Mouse (Mus musculus): ENCODE results near the gene Gpr39.

Gpr39 gene

GRCm38 (mm10) chr1:125694338-125694737 lies 17.5 kb downstream of the Gpr39 start:
- DNase-seq (ENCODE audit: low spot score): no peak

GRCm38 (mm10) chr1:125701101-125701590 lies 24.4 kb downstream of the Gpr39 start:
- DNase-seq (ENCODE audit: low spot score): no peak

DNA sequence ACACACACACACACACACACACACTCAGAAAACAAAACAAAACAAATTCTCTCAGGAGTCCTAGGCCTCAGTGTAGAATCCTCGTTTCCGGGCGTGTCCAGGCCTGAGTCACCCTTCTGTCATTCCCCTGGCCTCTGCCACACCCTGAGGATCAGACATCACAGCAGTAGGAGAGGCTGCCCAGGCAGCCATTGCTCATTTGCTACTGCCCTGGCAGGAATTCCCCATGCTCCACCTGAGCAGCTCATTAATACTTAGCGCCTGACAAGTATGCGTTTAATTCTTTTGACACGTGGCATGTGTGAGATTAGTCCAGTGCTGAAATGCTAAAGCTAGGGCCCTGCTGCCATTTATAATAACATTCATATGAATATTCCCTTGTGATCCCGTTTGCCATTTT lies 25.0 kb downstream of the Gpr39 start:
- DNase-seq (ENCODE audit: low spot score): no peak

- no peak for DNase-seq (ENCODE audit: low spot score)
These were observed 25.5 kb downstream of the Gpr39 start for GRCm38 (mm10) chr1:125702326-125702725.

DNA sequence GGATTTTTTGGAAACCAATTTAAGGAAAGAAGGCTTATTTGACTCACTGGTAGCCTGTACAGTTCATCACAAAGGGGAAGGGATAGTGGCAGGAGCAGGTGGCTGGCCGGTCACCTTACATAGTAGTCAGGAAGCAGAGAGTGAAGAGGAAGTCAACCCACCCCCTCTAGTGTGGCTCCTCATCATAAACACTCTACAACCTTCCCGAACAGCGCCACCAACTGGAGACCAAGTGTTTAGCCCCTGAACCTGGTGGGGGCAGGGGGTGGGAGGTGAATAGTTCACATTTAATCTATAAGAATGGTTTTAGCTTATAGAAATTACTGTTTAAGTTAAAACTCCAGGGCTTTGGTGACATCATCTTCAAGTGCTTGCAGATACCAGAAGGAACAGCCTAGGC lies 28.6 kb downstream of the Gpr39 start:
- DNase-seq (ENCODE audit: low spot score): no peak

- no peak for DNase-seq (ENCODE audit: low spot score)
These were observed 38.5 kb downstream of the Gpr39 start for GRCm38 (mm10) chr1:125715286-125715685.

- DNase-seq (ENCODE audit: low spot score): no peak
These were observed 39.4 kb downstream of the Gpr39 start for GRCm38 (mm10) chr1:125716241-125716640.

DNA sequence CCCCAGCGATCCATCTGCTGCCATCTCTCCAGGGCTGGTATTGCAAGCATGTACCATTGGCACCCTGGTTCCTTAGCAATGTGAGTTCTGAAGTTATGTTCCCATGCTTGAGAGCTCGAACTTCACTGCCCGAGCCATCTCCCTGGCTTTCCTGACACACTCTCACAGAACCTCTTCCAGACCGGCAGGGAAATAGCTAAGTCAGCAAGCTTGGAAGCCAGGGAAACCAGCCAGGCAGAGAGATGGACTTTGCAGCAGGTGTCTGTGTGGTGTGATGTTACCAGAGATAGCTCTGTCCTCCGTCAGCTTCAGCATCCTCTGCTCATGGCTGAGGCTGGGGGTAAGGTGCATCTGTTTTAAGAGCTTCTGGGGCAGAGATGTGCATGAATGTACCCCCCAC lies 41.1 kb downstream of the Gpr39 start:
- DNase-seq (ENCODE audit: low spot score): no peak

DNA sequence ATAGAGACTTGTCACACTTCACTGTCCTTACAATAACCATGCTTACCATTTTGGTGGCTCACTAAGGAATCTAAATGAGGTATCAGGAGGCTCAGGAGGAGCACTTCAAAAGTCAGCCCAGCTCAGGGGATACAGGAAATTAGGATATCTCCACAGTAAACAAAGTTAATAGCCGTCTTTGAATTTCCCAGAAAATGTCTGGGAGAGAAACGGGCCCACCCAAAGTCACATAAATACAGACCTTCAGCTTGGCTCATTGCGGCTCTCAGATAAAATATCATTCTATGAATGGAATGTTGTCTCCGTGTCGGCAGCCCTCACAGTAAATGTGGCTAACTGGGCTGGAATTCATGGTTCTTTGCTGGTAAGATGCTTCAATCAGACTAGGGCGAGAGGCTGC lies 42.3 kb downstream of the Gpr39 start:
- no peak for DNase-seq (ENCODE audit: low spot score)

GRCm38 (mm10) chr1:125721104-125721758 lies 44.4 kb downstream of the Gpr39 start:
- DNase-seq (ENCODE audit: low spot score): no peak

- no peak for DNase-seq (ENCODE audit: low spot score)
These were observed 47.5 kb downstream of the Gpr39 start for GRCm38 (mm10) chr1:125724304-125724703.

DNA sequence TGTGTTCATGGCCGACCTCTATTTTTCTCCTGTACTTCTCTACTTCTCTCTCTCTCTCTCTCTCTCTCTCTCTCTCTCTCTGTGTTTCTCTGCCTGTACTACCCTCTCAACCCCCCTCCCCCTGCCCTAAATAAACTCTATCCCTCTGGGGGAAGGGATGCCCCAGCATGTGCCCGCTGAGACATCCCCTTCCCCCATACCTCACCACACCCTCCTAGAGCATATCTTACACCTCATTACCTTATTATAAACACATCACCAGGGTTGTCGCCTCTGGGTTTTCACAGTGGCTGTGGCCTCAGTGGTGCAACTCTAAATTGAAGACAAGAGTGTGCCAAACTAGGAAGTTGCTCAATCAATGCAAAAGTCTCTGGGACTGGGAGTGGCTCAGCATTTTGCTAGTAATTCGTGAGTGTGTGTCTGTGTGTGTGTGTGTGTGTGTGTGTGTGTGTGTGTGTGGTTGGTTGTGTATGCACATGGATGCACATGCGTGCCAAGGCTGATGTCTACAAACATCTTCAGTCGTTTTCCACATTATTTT lies 52.3 kb downstream of the Gpr39 start:
- no peak for DNase-seq (ENCODE audit: low spot score)

DNA sequence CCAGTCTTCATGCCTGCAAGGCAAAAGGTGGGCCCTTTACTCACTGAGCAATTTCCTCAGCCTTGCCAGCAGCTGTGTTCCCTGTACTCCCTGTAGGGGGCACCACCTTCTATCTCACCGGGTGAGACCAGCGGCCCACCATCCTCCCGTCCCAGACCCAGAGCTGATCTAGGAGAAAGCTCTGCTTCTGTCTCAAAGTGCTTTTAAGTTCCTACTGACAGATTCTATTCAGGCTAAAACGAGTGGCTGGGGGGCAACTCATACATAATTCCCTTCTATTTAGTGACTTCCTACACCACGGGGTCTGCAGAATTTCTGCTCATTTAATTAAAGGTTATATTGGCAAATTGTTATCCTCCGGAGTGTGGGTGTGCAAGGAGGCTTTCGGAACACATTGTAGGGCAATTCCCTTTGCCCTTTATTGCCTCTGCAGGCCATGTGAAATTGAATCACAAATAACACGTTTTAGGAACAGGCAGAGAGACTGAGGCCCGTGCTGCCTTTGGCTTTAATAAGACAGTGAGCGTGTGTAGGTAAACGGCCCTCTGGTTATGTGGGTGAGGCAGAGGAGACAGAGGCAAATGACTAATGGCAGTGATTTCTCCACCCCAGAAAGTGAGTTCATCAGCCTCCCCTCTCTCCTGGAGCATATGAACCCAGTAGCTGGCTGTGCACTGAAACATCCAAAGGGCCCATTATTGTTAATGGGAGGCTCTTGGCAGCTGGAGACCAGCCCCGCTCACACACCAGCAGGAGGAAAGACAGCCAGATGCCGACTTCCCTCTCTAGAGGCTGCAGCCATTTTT lies 53.1 kb downstream of the Gpr39 start:
- no peak for DNase-seq (ENCODE audit: low spot score)

- DNase-seq (ENCODE audit: low spot score): no peak
These were observed 53.7 kb downstream of the Gpr39 start for GRCm38 (mm10) chr1:125730537-125730880.

DNA sequence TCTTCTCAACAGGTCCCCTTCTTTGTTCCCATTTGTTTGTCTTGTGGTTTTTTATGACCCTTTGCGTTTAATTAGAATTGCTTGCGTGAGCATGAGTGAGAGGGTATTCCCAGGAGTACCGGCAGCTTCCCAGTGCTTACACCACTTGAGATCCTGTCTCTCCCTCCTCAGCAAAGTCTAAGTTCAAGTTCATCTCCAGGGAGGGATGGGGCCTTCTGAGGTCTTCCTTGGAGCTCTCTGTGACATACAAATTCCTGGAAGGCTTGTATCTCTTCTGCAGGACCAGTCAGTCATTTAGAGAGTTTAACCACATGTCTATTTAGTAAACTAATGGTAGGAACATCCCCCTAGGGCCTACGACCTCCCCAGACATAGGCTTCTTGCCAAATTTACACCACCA lies 55.1 kb downstream of the Gpr39 start:
- no peak for DNase-seq (ENCODE audit: low spot score)

DNA sequence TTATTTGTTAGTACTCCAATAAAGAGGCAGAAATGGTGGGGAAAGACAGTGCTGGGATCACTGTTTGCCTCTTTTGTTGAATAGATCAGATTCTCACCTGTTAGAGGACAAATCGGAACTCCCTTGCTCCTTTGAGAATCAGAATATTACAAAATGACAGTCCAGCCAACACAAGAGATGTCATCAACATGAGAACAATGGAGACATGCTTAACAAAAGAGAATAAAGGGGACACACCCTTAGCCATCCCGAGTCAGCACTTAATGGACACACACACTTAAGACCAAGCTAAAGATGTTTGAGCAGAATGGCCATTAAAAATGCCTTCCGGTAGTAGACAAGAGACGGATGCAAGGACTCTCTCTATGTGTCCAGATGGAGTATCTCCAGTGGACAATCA lies 68.0 kb downstream of the Gpr39 start:
- DNase-seq (ENCODE audit: low spot score): no peak

- no peak for DNase-seq (ENCODE audit: low spot score)
These were observed 78.7 kb downstream of the Gpr39 start for GRCm38 (mm10) chr1:125755335-125755996.

DNA sequence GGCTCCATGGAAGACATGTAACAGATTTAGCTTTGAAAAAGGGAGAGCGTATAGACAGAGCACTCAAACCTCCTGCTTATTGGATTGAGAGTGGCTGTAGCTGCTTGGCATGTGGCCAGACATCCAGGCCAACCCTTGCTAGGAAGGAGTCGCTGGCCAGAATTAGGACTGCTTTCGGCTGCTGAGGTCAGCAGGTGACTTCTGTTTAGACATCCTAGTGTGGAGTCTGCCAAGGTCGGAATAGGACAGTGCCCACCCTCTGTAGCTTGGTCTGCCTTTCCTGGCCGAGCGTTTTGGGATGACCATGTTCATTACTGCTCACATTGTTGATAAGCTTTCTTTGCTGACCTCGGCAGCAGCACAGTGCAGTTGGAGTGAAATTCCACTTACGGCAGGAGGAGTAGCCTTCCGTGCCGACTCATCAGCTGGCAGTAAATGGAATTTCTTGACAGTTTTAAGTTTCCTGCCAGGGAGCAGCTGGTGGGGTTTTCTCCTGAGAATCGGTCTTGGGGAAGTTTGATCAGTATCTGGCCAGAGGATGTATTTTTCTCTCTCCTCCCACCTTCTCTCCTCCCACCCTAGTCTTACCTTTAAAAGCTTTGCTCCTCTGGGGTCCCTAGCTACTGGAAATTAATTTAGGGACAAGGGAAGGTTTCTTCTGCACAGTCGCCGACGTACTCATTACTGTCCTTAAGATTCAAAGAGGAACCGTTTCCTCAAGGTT lies 83.3 kb downstream of the Gpr39 start:
- no peak for DNase-seq (ENCODE audit: low spot score)

- no peak for DNase-seq (ENCODE audit: low spot score)
These were observed 83.9 kb downstream of the Gpr39 start for GRCm38 (mm10) chr1:125760696-125761025.

GRCm38 (mm10) chr1:125762076-125762475 lies 85.3 kb downstream of the Gpr39 start:
- DNase-seq (ENCODE audit: low spot score): no peak

DNA sequence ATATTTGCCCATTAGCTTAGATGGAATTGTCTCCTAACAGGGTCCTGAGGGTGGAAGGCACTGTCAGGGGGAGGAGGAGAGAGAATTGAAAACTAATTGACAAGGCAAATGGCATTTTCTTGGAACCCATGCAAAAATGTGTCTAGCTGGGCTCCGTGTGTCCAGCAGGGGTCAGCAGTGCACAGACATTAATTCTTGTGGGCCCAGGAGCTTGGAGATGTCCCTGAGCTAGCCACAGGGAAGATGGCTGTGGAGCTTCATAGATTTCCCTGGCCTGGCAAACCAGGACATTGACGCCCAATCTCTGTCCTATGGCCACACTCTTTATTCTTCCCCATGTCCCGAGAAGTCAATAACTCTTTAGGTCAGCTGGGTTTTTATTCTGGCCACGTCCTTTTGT lies 113.0 kb downstream of the Gpr39 start:
- peak; percentile 6 for DNase-seq (ENCODE audit: low spot score)

DNA sequence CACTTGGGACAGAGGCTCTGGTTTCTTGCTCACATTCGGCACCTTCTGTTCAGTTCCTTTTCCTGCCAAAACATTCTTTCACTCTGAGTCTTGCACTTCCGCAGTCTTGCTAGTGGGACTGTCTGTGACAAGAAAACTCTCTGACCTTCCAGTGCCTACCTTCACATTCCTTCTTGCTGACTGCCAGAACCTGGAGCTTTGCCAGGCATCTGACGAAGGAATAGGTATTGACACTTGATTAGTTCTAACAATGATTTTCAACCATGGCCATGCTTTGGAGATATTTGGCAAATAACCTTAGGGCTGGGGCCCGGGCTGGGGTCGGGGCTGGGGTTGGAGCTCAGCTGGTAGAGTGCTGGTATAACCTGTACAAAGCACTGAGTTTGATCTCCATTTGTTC lies 123.7 kb downstream of the Gpr39 start:
- no peak for DNase-seq (ENCODE audit: low spot score)
